Comparison of ENCODE assay signal across 8 mouse cellular contexts in genomic region chr9:78447606-78447972, GRCm38 (mm10). TPM values are rescaled to one million over a fixed set of nuclear protein-coding genes. Genes with fewer than 3 reads are reported as not detected.
DNase-seq lines count a peak whose midpoint lies in the region; ATAC-seq and TF ChIP-seq lines count a peak whose summit lies in the region.

No protein-coding gene starts in this region.

- no peak for TF ChIP-seq CTCF in kidney, postnatal 0 days (IDR thresholded peaks at IDR 0.05; ENCODE audit: low read depth)
- TF ChIP-seq CTCF in intestine, postnatal 0 days (IDR thresholded peaks at IDR 0.05; ENCODE audit: low read depth), result no peak

- no peak overlapping the region for H3K27ac ChIP-seq in kidney, postnatal 0 days
- no peak overlapping the region for H3K27ac ChIP-seq in embryonic facial prominence, embryonic 13.5 days
- H3K27ac ChIP-seq in intestine, postnatal 0 days (ENCODE audit: low read depth, low read length), result no peak overlapping the region
- no peak overlapping the region for H3K27ac ChIP-seq in neural tube, embryonic 11.5 days (ENCODE audit: low read depth, low read length)

- H3K4me1 ChIP-seq in kidney, postnatal 0 days (replicated peaks; ENCODE audit: insufficient read depth, low read length), result peaks cover 4% of the 10 kb centered on the region
- H3K4me1 ChIP-seq in embryonic facial prominence, embryonic 13.5 days, result peaks cover 13% of the 10 kb centered on the region
- no peaks in the 10 kb centered on the region for H3K4me1 ChIP-seq in intestine, postnatal 0 days (replicated peaks; ENCODE audit: control insufficient read depth, insufficient read depth, low read length)
- peaks cover 6% of the 10 kb centered on the region; the same call in 1 of the 2 replicates for H3K4me1 ChIP-seq in neural tube, embryonic 11.5 days (ENCODE audit: control insufficient read depth, insufficient read depth, low read length)

- H3K36me3 ChIP-seq in kidney, postnatal 0 days (ENCODE audit: insufficient read depth, low read length), result no peaks in the 10 kb centered on the region
- H3K36me3 ChIP-seq in embryonic facial prominence, embryonic 13.5 days, result peaks cover 17% of the 10 kb centered on the region
- H3K36me3 ChIP-seq in intestine, postnatal 0 days (ENCODE audit: control insufficient read depth, insufficient read depth), result peaks cover 14% of the 10 kb centered on the region; the same call in 1 of the 2 replicates
- 0 out of 2 replicates have a peak, but pooled peaks cover 2% of the 10 kb centered on the region for H3K36me3 ChIP-seq in neural tube, embryonic 11.5 days (ENCODE audit: control insufficient read depth, insufficient read depth, low read length)

- no peaks in the 10 kb centered on the region for H3K27me3 ChIP-seq in kidney, postnatal 0 days (ENCODE audit: insufficient read depth, low read length)
- peaks cover 45% of the 10 kb centered on the region for H3K27me3 ChIP-seq in embryonic facial prominence, embryonic 13.5 days
- peaks cover 18% of the 10 kb centered on the region; the same call in 1 of the 2 replicates for H3K27me3 ChIP-seq in intestine, postnatal 0 days (replicated peaks; ENCODE audit: control insufficient read depth, insufficient read depth, low read length)
- H3K27me3 ChIP-seq in neural tube, embryonic 11.5 days (ENCODE audit: control insufficient read depth, insufficient read depth, low read length), result peaks cover 29% of the 10 kb centered on the region

- 24% methylated on average over 9 of the region's 9 CpGs for WGBS in kidney, postnatal 0 days
- 25% methylated on average over 9 of the region's 9 CpGs for WGBS in embryonic facial prominence, embryonic 13.5 days
- WGBS in intestine, postnatal 0 days, result 29% methylated on average over 9 of the region's 9 CpGs
- 35% methylated on average over 9 of the region's 9 CpGs for WGBS in neural tube, embryonic 11.5 days

- peak overlapping the region; percentile 93 for H3K9ac ChIP-seq in kidney, postnatal 0 days (ENCODE audit: low read depth, low read length)
- peak overlapping the region; percentile 91 for H3K9ac ChIP-seq in embryonic facial prominence, embryonic 13.5 days
- H3K9ac ChIP-seq in intestine, postnatal 0 days (ENCODE audit: low read depth, low read length), result no peak overlapping the region
- H3K9ac ChIP-seq in neural tube, embryonic 11.5 days (ENCODE audit: low read length), result peak overlapping the region; percentile 85; the same call in 1 of the 2 replicates

- H3K4me2 ChIP-seq in kidney, postnatal 0 days (ENCODE audit: low read length), result peak overlapping the region; percentile 91
- H3K4me2 ChIP-seq in embryonic facial prominence, embryonic 13.5 days, result peak overlapping the region; percentile 60
- H3K4me2 ChIP-seq in intestine, postnatal 0 days (replicated peaks; ENCODE audit: low read depth), result peak overlapping the region; percentile 83
- peak overlapping the region; percentile 52 for H3K4me2 ChIP-seq in neural tube, embryonic 11.5 days (ENCODE audit: low read depth)

- no peaks in the 10 kb centered on the region for H3K9me3 ChIP-seq in kidney, postnatal 0 days (replicated peaks; ENCODE audit: low read length)
- no peaks in the 10 kb centered on the region for H3K9me3 ChIP-seq in embryonic facial prominence, embryonic 13.5 days
- no peaks in the 10 kb centered on the region for H3K9me3 ChIP-seq in intestine, postnatal 0 days (ENCODE audit: control insufficient read depth)
- H3K9me3 ChIP-seq in neural tube, embryonic 11.5 days (ENCODE audit: control insufficient read depth, low read length), result no peaks in the 10 kb centered on the region

- DNase-seq in kidney, postnatal 0 days (ENCODE audit: low spot score), result no peak
- no peak for DNase-seq in kidney, adult 9 months
- DNase-seq in neural tube, embryonic 11.5 days (ENCODE audit: low spot score), result no peak
- DNase-seq in adrenal gland, postnatal 36 days, result no peak
- no peak for DNase-seq in thymus, adult 18-20 months

- ATAC-seq in kidney, postnatal 0 days (replicated peaks; ENCODE audit: low FRiP score, low read depth), result no peak
- peak; percentile 11; the same call in 1 of the 2 replicates for ATAC-seq in embryonic facial prominence, embryonic 13.5 days (ENCODE audit: insufficient number of reproducible peaks, insufficient read depth, low FRiP score, low TSS enrichment, low read depth)
- no peak for ATAC-seq in intestine, postnatal 0 days
- ATAC-seq in neural tube, embryonic 11.5 days (ENCODE audit: insufficient read depth, low FRiP score, low TSS enrichment), result peak; percentile 58
- no peak for ATAC-seq in inflammation-experienced regulatory T-cells, adult 6 months

- peak overlapping the region; percentile 99 for H3K4me3 ChIP-seq in kidney, postnatal 0 days (replicated peaks; ENCODE audit: low read depth, low read length)
- peak overlapping the region; percentile 97 for H3K4me3 ChIP-seq in embryonic facial prominence, embryonic 13.5 days
- H3K4me3 ChIP-seq in intestine, postnatal 0 days (ENCODE audit: low read depth, low read length), result peak overlapping the region; percentile 99
- peak overlapping the region; percentile 87 for H3K4me3 ChIP-seq in neural tube, embryonic 11.5 days (ENCODE audit: low read depth, low read length)

RNA-seq across cellular contexts. Expression of gene Mto1, which starts 0.4 kb away (rescaled TPM):
- 20.8 and 24.4 TPM in 2 replicates for polyA plus RNA-seq in kidney, postnatal 0 days (2015; fragmentation: Nextera tagmentation; extraction: Ambion mirVana)
- polyA plus RNA-seq in embryonic facial prominence, embryonic 13.5 days (2015; fragmentation: Nextera tagmentation; extraction: Ambion mirVana), result 22.4 and 23.9 TPM in 2 replicates
- 8.2 and 8.4 TPM in 2 replicates for polyA plus RNA-seq in intestine, postnatal 0 days (2015; fragmentation: Nextera tagmentation; extraction: Ambion mirVana)
- 23.1 and 23.4 TPM in 2 replicates for polyA plus RNA-seq in neural tube, embryonic 11.5 days (2014; fragmentation: Nextera tagmentation; extraction: Ambion mirVana)
- 10 to 100 TPM; 12.8 to 19.9 (median 16.0) TPM for polyA plus RNA-seq in inflammation-experienced regulatory T-cells, adult 6 months (2017; shearing (Covaris generic))
- 10 to 100 TPM; 29.4 to 30.8 TPM for total RNA-seq in adrenal gland, postnatal 36 days (2021)

RNA-seq across cellular contexts. Expression of gene Gm17324, which starts 1.0 kb away (rescaled TPM):
- 0.70 and 0.99 TPM in 2 replicates for polyA plus RNA-seq in kidney, postnatal 0 days (2015; fragmentation: Nextera tagmentation; extraction: Ambion mirVana)
- polyA plus RNA-seq in embryonic facial prominence, embryonic 13.5 days (2015; fragmentation: Nextera tagmentation; extraction: Ambion mirVana), result 0.41 and 0.80 TPM in 2 replicates
- 0.17 and 0.39 TPM in 2 replicates for polyA plus RNA-seq in intestine, postnatal 0 days (2015; fragmentation: Nextera tagmentation; extraction: Ambion mirVana)
- 1.0 TPM in 1 of 2 replicates, not detected in the other for polyA plus RNA-seq in neural tube, embryonic 11.5 days (2014; fragmentation: Nextera tagmentation; extraction: Ambion mirVana)
- polyA plus RNA-seq in inflammation-experienced regulatory T-cells, adult 6 months (2017; shearing (Covaris generic)), result under 1 TPM in 1 of 3 experiments, not detected in 2; 0.40 TPM
- under 1 TPM in 1 of 2 experiments, not detected in 1; 0.30 TPM for total RNA-seq in adrenal gland, postnatal 36 days (2021)

RNA-seq across cellular contexts. Expression of gene Cgas, which starts 4.6 kb away (rescaled TPM):
- polyA plus RNA-seq in kidney, postnatal 0 days (2015; fragmentation: Nextera tagmentation; extraction: Ambion mirVana), result 1.4 and 1.8 TPM in 2 replicates
- 1.7 and 2.3 TPM in 2 replicates for polyA plus RNA-seq in embryonic facial prominence, embryonic 13.5 days (2015; fragmentation: Nextera tagmentation; extraction: Ambion mirVana)
- 0.96 and 1.1 TPM in 2 replicates for polyA plus RNA-seq in intestine, postnatal 0 days (2015; fragmentation: Nextera tagmentation; extraction: Ambion mirVana)
- 0.84 and 0.93 TPM in 2 replicates for polyA plus RNA-seq in neural tube, embryonic 11.5 days (2014; fragmentation: Nextera tagmentation; extraction: Ambion mirVana)
- 1 to 10 TPM; 2.4 to 4.1 (median 2.5) TPM for polyA plus RNA-seq in inflammation-experienced regulatory T-cells, adult 6 months (2017; shearing (Covaris generic))
- total RNA-seq in adrenal gland, postnatal 36 days (2021), result 1 to 10 TPM in 1 of 2 experiments, under 1 TPM in 1; 0.69 to 1.4 TPM

RNA-seq across cellular contexts. Expression of gene Eef1a1, which starts 41.4 kb away (rescaled TPM):
- polyA plus RNA-seq in kidney, postnatal 0 days (2015; fragmentation: Nextera tagmentation; extraction: Ambion mirVana), result 4,583 and 4,728 TPM in 2 replicates
- 5,425 and 5,472 TPM in 2 replicates for polyA plus RNA-seq in embryonic facial prominence, embryonic 13.5 days (2015; fragmentation: Nextera tagmentation; extraction: Ambion mirVana)
- 1,954 and 2,041 TPM in 2 replicates for polyA plus RNA-seq in intestine, postnatal 0 days (2015; fragmentation: Nextera tagmentation; extraction: Ambion mirVana)
- 4,747 and 4,837 TPM in 2 replicates for polyA plus RNA-seq in neural tube, embryonic 11.5 days (2014; fragmentation: Nextera tagmentation; extraction: Ambion mirVana)
- polyA plus RNA-seq in inflammation-experienced regulatory T-cells, adult 6 months (2017; shearing (Covaris generic)), result over 10,000 TPM in 2 of 3 experiments, 1,000 to 10,000 TPM in 1; 7,660 to 11,983 (median 10,337) TPM
- total RNA-seq in adrenal gland, postnatal 36 days (2021), result 1,000 to 10,000 TPM; 6,718 to 6,967 TPM

RNA-seq across cellular contexts. Expression of gene Ddx43, which starts 52.0 kb away (rescaled TPM):
- polyA plus RNA-seq in kidney, postnatal 0 days (2015; fragmentation: Nextera tagmentation; extraction: Ambion mirVana), result 0.22 TPM in 2 replicates
- polyA plus RNA-seq in embryonic facial prominence, embryonic 13.5 days (2015; fragmentation: Nextera tagmentation; extraction: Ambion mirVana), result 0.24 and 0.45 TPM in 2 replicates
- polyA plus RNA-seq in intestine, postnatal 0 days (2015; fragmentation: Nextera tagmentation; extraction: Ambion mirVana), result 0.05 and 0.10 TPM in 2 replicates
- 0.28 and 0.50 TPM in 2 replicates for polyA plus RNA-seq in neural tube, embryonic 11.5 days (2014; fragmentation: Nextera tagmentation; extraction: Ambion mirVana)
- polyA plus RNA-seq in inflammation-experienced regulatory T-cells, adult 6 months (2017; shearing (Covaris generic)), result 1 to 10 TPM; 1.8 to 5.2 (median 3.1) TPM
- not detected for total RNA-seq in adrenal gland, postnatal 36 days (2021)

Comparison
In these comparisons a context has a peak if more than half of its experiments do, and no peak if none do; other contexts are left out.
1. ATAC-seq: peak in embryonic facial prominence, embryonic 13.5 days (single experiment) and neural tube, embryonic 11.5 days (single experiment); none in kidney, postnatal 0 days (single experiment), intestine, postnatal 0 days (single experiment) and inflammation-experienced regulatory T-cells, adult 6 months (single experiment).
2. Peak in every context shown above with its lines, with median percentiles within 50 percentile points of each other: H3K4me2 ChIP-seq and H3K4me3 ChIP-seq.